Mouse (Mus musculus) neutrophil, adult 5-6 weeks (primary cell): ENCODE measurements around the gene Med9. TPM values are rescaled to one million over a fixed set of nuclear protein-coding genes. Genes with fewer than 3 reads are reported as not detected.

Experiments
- ATAC-seq: fragments of 151-379, 151-347 bp; 2 replicates; pipeline ENCODE4 v1.8.0; 2017; ENCODE audit warnings: mild to moderate bottlenecking, moderate TSS enrichment; ENCODE audit not compliant: insufficient number of reproducible peaks, poor library complexity, low FRiP score, severe bottlenecking; ENCODE audit errors: extremely low read depth
- total RNA-seq: library from RNA; stranded (forward); fragments of 200-1000 nt; gene quantifications from 2 replicates; pipeline ENCODE4 v1.2.3, GENCODE M21; 2017

The Med9 gene
- total RNA-seq, 1 experiment from 2014 or later = 2.8 TPM

- ATAC-seq = no peak
Measured at GRCm38 (mm10) chr11:59973389-59973788, 25.4 kb downstream of the Med9 start.

GRCm38 (mm10) chr11:59975241-59975640, 27.2 kb downstream of the Med9 start:
- ATAC-seq = no peak

- no peak for ATAC-seq
Measured at GRCm38 (mm10) chr11:59977831-59978230, 29.8 kb downstream of the Med9 start.

- ATAC-seq = no peak
Measured at GRCm38 (mm10) chr11:59989406-59989805, 41.4 kb downstream of the Med9 start.

GRCm38 (mm10) chr11:59991365-59991764, 43.4 kb downstream of the Med9 start:
- ATAC-seq = no peak

GRCm38 (mm10) chr11:59994318-59994717, 46.3 kb downstream of the Med9 start:
- ATAC-seq = no peak

- no peak for ATAC-seq
Measured at GRCm38 (mm10) chr11:60001231-60001980, 53.4 kb downstream of the Med9 start.

GRCm38 (mm10) chr11:60003811-60004210, 55.8 kb downstream of the Med9 start:
- no peak for ATAC-seq

- no peak for ATAC-seq
Measured at GRCm38 (mm10) chr11:60004716-60005115, 56.7 kb downstream of the Med9 start.

- no peak for ATAC-seq
Measured at GRCm38 (mm10) chr11:60005866-60006265, 57.9 kb downstream of the Med9 start.

GRCm38 (mm10) chr11:60009451-60009850, 61.4 kb downstream of the Med9 start:
- no peak for ATAC-seq

GRCm38 (mm10) chr11:60011516-60011915, 63.5 kb downstream of the Med9 start:
- ATAC-seq = no peak

Other genes with a start within 250 kb of the Med9 start
- 0.23 TPM in 1 of 2 replicates, not detected in the other for gene Pld6, start 160.6 kb upstream of the Med9 start, total RNA-seq
- gene Flcn, start 138.2 kb upstream of the Med9 start, total RNA-seq = 38.2 and 46.7 TPM in 2 replicates
- gene Nt5m, start 108.8 kb upstream of the Med9 start, total RNA-seq = 6.1 and 6.2 TPM in 2 replicates
- 77.3 and 105 TPM in 2 replicates for gene Cops3, start 108.4 kb upstream of the Med9 start, total RNA-seq
- gene Rasd1, start 16.7 kb downstream of the Med9 start, total RNA-seq = 0.37 and 0.47 TPM in 2 replicates
- not detected in 2 replicates for gene Pemt, start 98.3 kb downstream of the Med9 start, total RNA-seq
- gene Rai1, start 156.8 kb downstream of the Med9 start, total RNA-seq = 13.4 and 14.9 TPM in 2 replicates